Mouse (Mus musculus): Measurements from ENCODE around the gene Col24a1.

GRCm38 (mm10) chr3:145293207-145293606 lies 935 bp downstream of the Col24a1 start:
- TF ChIP-seq POLR2A (IDR thresholded peaks at IDR 0.05; ENCODE audit: insufficient read length, low read depth) (no peak), E2F4 (IDR thresholded peaks at IDR 0.05; ENCODE audit: insufficient read depth) (no peak), USF1 (IDR thresholded peaks at IDR 0.05; ENCODE audit: low read depth) (no peak), MAX (IDR thresholded peaks at IDR 0.05; ENCODE audit: low read depth) (no peak), POLR2AphosphoS2 (IDR thresholded peaks at IDR 0.05; ENCODE audit: insufficient read length, low read depth) (no peak), TCF12 (IDR thresholded peaks at IDR 0.05; ENCODE audit: insufficient read depth, poor library complexity, severe bottlenecking) (no peak), TCF3 (IDR thresholded peaks at IDR 0.05; ENCODE audit: insufficient read length, low read depth) (no peak)
